Mouse (Mus musculus) erythroblast, embryonic 14.5 days (primary cell): ENCODE results near the gene Mtmr4. TPM values are rescaled to one million over a fixed set of nuclear protein-coding genes. Genes with fewer than 3 reads are reported as not detected.

Source experiments
- H3K27me3 ChIP-seq: 2 replicates; pipeline ENCODE4 v1.6.1; 2012; ENCODE audit warnings: inconsistent platforms; ENCODE audit not compliant: control insufficient read depth
- H3K36me3 ChIP-seq: 2 replicates; pipeline ENCODE4 v1.6.1; 2012; ENCODE audit warnings: mild to moderate bottlenecking, inconsistent platforms; ENCODE audit not compliant: control insufficient read depth
- H3K4me1 ChIP-seq: 2 replicates; pipeline ENCODE4 v1.6.1; 2012; ENCODE audit warnings: inconsistent platforms; ENCODE audit not compliant: control insufficient read depth
- H3K4me3 ChIP-seq: replicated peaks from 2 replicates; pipeline ENCODE3; 2012; ENCODE audit warnings: moderate library complexity, mild to moderate bottlenecking, inconsistent platforms
- H3K9me3 ChIP-seq: 2 replicates; pipeline ENCODE4 v1.6.1; 2012; ENCODE audit warnings: low read length, inconsistent platforms, mixed read lengths; ENCODE audit not compliant: control insufficient read depth
- GATA1 ChIP-seq: IDR thresholded peaks from 2 replicates; pipeline ENCODE4 v1.6.1; 2012; ENCODE audit warnings: low read length, inconsistent platforms, mixed read lengths
- TAL1 ChIP-seq: IDR thresholded peaks from 3 replicates; pipeline ENCODE4 v1.6.1; 2012; ENCODE audit warnings: low read length, inconsistent platforms, mixed read lengths
- polyA plus RNA-seq: library from polyadenylated mRNA; stranded (reverse); fragments of >175 nt; gene quantifications from 2 replicates; pipeline ENCODE4 v1.2.3, GENCODE M21; 2012

Mtmr4 gene
- polyA plus RNA-seq, 1 experiment: 0.20 TPM

DNA sequence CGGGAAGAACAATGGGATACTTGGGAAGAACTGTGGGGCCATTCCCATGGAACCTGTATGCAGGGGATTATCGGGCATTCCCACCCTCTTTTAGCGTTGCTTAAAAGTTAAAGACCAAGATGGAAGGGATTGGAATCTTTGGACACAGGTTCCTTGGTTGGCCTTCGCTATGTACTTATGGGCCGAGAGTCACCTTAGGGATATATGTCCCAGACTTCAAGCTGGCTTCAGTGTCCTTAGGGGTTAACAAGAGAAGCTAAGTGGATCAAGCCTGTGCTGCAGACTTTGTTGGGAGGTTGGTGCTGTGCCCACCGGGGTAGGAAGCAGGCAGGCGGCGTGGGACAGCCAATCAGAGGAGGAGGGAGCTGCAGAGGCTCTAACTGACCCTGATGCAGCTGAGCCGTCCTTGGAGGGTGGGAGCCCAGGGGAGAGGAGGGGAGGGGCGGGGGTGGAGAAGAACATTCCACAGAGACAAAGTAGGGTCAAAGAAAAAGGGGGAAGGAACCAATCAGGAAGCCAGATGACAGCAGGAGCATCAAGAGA, 11.3 kb upstream of the Mtmr4 start:
- no peaks in the 10 kb centered on the region for H3K27me3 ChIP-seq
- H3K36me3 ChIP-seq: no peaks in the 10 kb centered on the region
- peaks cover 22% of the 10 kb centered on the region for H3K4me1 ChIP-seq
- H3K4me3 ChIP-seq: no peak overlapping the region
- no peak for TF ChIP-seq GATA1
- no peak for TF ChIP-seq TAL1
- H3K9me3 ChIP-seq: no peaks in the 10 kb centered on the region

DNA sequence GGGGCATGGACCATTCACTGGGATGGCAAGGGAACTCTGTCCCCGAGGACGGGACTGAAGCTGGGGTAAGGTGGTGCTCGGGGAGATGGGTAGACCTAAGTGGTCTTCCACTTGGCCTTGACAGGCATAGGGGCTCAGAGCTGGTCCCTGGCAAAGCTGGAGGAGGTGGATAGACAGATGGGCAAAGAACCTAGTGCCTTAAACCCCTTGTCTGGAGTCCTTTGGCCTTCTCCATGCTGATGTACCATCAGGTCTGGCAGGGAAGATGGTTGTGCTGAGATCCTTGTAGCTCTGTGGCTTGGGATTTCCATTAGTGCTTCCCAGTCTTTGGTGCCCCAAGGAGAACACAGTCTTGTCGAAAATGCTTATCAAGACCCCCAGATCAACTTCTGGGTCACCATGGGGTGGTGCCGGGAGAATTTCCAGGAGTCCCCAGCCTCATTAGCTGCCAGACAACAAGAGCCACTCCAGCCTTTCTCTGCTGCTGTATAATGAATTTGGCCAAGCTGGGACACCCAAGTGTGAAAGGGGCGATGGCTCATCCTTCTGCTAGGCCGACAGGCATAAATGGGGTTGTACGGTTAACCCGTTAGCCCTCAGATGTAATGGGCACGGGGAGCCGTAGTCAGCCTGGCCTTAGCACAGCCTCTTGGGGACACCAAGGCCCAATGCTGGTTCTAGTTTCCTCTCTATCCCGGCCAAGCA, 10.6 kb upstream of the Mtmr4 start:
- no peak for TF ChIP-seq TAL1
- TF ChIP-seq GATA1: no peak
- no peaks in the 10 kb centered on the region for H3K27me3 ChIP-seq

DNA sequence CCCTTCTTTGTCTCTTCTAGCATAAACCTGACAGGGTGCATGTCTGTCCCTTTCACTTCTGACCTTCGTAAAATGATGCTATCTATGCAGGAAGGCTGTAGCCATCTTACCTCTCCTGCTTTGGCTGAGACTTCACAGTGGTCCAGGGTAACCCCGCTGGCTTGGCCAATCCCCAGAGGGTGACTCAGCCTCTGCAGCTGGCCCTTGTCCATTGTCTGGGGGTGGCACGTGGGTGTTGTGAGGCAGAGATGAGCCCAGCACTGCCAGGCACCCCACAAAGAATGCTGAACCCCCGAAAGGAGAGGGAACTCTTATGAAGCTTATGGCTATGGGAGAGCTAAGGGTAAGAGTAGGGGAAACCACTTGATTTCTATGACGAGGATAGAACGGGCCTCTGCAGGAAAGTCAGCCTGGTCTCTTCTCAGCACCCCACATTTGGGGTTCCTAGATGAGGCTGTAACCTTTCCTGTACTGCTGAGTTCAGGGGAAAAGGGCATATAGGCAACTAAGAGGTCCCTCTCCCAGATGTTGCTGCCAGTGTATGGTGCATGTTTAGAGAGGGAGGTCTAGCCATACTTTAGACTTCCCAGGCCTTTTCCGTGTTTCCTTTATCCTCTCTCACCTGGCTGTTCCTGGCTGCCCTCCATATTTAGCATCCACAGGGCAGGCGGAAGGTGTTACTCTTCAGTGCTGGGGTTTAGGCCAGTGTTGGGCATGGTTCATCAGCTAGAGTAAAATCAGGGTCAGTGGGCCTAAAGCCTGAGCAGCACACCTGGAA, 9.8 kb upstream of the Mtmr4 start:
- no peak overlapping the region for H3K4me3 ChIP-seq
- TF ChIP-seq TAL1: no peak
- TF ChIP-seq GATA1: no peak
- no peaks in the 10 kb centered on the region for H3K9me3 ChIP-seq
- no peaks in the 10 kb centered on the region for H3K27me3 ChIP-seq
- no peaks in the 10 kb centered on the region for H3K36me3 ChIP-seq
- H3K4me1 ChIP-seq: peaks cover 22% of the 10 kb centered on the region

More for the DNA sequence above, 10.6 kb upstream of the Mtmr4 start:
- Histone ChIP-seq H3K4me1 (peaks cover 22% of the 10 kb centered on the region), H3K36me3 (no peaks in the 10 kb centered on the region), H3K9me3 (no peaks in the 10 kb centered on the region), H3K4me3 (no peak overlapping the region)

DNA sequence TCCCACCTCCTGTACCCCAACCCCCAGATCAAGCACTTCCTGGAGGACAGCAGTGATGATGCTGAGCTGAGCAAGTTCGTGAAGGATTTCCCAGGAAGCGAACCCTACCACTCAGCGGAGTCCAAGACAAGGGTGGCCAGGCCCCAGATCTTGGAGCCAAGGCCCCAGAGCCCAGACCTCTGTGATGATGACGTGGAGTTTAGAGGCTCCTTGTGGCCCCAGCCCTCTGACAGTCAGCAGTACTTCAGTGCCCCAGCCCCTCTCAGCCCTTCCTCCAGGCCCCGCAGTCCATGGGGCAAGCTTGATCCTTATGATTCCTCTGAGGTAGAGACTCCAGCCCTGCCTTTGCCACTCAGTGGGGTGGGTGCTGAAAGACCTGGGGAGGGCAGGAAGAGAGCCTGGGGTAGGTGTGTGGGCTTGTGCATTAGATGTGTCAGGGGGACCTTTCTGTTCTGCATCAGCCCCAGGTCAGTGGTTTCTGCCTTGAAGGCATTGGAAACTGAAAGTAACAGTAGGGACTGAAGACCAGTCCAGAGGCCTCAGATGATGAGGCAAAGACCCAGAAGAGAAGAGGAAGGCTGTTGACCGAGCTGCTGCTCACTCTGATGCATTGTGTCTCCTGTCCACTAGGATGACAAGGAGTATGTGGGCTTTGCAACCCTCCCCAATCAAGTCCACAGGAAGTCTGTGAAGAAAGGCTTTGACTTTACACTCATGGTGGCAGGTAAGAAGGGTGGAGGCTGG, 8.5 kb upstream of the Mtmr4 start:
- Histone ChIP-seq H3K4me3 (no peak overlapping the region), H3K9me3 (no peaks in the 10 kb centered on the region), H3K4me1 (peaks cover 11% of the 10 kb centered on the region), H3K27me3 (no peaks in the 10 kb centered on the region), H3K36me3 (no peaks in the 10 kb centered on the region)
- TF ChIP-seq TAL1 (no peak), GATA1 (no peak)

DNA sequence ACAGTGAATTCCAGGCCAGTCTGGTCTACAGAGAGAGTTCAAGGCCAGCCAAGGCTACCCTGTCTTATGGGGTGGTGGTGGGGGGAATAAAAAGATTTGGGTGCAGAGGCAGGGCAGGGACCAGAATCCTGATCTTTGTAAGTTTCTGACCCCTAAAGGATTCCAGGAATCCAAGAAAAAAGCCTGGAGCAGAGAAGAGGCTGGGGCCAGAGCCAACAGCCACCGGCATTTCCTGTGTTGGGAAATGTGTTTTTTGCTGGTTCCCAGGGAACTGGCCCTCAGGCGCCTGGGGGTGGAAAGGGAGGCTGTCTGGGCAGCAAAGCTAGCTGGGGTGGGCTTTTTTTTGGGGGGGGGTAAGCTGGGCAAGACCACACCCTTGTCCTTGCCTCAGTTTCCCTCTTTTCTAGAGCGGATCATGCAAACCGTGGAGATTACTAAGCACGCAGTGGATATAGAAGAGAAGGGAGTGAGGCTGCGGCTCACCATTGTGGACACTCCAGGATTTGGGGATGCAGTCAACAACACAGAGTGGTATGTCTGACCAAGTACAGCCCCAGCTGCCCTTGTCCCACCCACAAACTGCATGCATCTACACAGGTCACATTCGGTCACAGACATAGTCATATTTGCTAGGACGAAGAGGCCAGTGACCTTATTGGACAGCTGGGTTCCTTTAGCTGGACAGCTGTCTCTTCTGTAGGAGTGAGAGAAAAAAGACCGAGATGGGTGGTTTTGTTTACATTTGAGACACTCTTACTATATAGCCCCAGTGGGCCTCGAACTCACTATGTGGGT, 7.1 kb upstream of the Mtmr4 start:
- TF ChIP-seq GATA1 (no peak), TAL1 (no peak)
- no peak overlapping the region for H3K4me3 ChIP-seq
- H3K4me1 ChIP-seq: peaks cover 14% of the 10 kb centered on the region
- H3K27me3 ChIP-seq: no peaks in the 10 kb centered on the region
- no peaks in the 10 kb centered on the region; the same call in 1 of the 2 replicates for H3K36me3 ChIP-seq
- no peaks in the 10 kb centered on the region for H3K9me3 ChIP-seq

DNA sequence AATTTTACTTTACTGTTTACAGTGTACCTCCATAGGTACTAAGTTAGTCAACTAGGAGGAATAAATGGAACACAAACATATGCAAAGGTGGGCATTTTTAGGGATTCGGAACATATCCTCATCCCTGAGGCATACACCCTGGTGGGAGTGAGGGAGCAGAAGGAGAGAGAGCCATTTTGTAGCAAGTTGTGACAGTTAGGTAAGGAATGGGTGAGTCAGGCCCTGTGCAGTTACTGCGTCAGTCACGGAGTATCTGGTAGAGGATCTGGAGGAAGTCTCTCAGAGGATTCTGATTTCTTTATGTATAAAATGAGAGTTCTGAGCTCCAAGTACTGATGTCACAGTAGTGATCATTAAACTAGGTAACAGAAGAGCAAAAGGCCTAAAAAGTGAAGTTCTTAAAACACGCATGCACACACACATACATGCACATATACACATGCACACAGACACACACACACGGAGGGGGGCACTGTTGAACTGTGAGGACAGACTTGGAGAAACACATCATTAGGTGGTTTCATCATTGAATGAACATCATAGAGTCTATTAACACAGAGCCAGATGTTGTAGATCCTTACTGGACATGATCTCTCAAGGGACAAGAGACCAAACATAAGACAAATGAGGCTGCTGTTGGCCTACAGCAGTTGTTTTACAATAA, 4.6 kb upstream of the Mtmr4 start:
- TF ChIP-seq TAL1: no peak
- no peak for TF ChIP-seq GATA1
- no peaks in the 10 kb centered on the region for H3K27me3 ChIP-seq

DNA sequence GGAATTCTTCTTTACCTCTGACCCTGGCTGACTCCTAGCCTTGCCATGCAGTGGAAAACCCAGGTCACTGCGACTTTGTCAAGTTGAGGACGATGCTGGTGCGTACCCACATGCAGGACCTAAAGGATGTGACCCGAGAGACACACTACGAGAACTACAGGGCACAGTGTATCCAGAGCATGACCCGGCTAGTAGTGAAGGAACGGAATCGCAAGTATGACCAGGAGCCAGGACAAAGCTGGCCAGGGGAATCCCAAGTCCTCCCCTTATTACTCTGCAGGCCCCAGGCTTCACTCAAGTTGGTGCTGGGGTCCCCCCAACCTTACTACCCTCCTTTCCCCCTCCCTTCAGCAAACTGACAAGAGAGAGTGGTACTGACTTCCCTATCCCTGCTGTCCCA, 2.4 kb upstream of the Mtmr4 start:
- H3K4me1 ChIP-seq: peaks cover 48% of the 10 kb centered on the region

More for the DNA sequence above, 4.6 kb upstream of the Mtmr4 start:
- Histone ChIP-seq H3K9me3 (no peaks in the 10 kb centered on the region), H3K36me3 (no peaks in the 10 kb centered on the region; the same call in 1 of the 2 replicates), H3K4me3 (no peak overlapping the region), H3K4me1 (peaks cover 26% of the 10 kb centered on the region)

More for the DNA sequence above, 2.4 kb upstream of the Mtmr4 start:
- Histone ChIP-seq H3K36me3 (peaks cover 14% of the 10 kb centered on the region), H3K9me3 (no peaks in the 10 kb centered on the region), H3K4me3 (peak overlapping the region; percentile 6), H3K27me3 (no peaks in the 10 kb centered on the region)
- TF ChIP-seq TAL1: no peak
- TF ChIP-seq GATA1: no peak
